In genomic region chr10:79920958-79921535, GRCm38 (mm10) we compare ENCODE assay signal across 8 mouse cellular contexts. TPM values are rescaled to one million over a fixed set of nuclear protein-coding genes. Genes with fewer than 3 reads are reported as not detected.
A peak's percentile ranks its signal among the peaks of the same experiment; 100 is the strongest.
DNase-seq lines count a peak whose midpoint lies in the region; ATAC-seq lines count a peak whose summit lies in the region.

Gene R3hdm4 (minus strand): TSS chr10:79921208.

- peaks cover 50% of the 10 kb centered on the region for H3K4me1 ChIP-seq in embryonic facial prominence, embryonic 13.5 days
- peaks cover 55% of the 10 kb centered on the region for H3K4me1 ChIP-seq in heart, embryonic 15.5 days (replicated peaks)
- H3K4me1 ChIP-seq in neural tube, embryonic 12.5 days = peaks cover 44% of the 10 kb centered on the region

- no peaks in the 10 kb centered on the region for H3K9me3 ChIP-seq in embryonic facial prominence, embryonic 13.5 days
- no peaks in the 10 kb centered on the region for H3K9me3 ChIP-seq in heart, embryonic 15.5 days (replicated peaks)
- H3K9me3 ChIP-seq in neural tube, embryonic 12.5 days = peaks cover 3% of the 10 kb centered on the region; the same call in 1 of the 2 replicates

- peak within 1 kb of the TSS; percentile 62 for H3K9ac ChIP-seq in embryonic facial prominence, embryonic 13.5 days
- peak within 1 kb of the TSS; percentile 23; the same call in 1 of the 2 replicates for H3K9ac ChIP-seq in heart, embryonic 15.5 days
- peak within 1 kb of the TSS; percentile 35; the same call in 1 of the 2 replicates for H3K9ac ChIP-seq in neural tube, embryonic 12.5 days

- WGBS in embryonic facial prominence, embryonic 13.5 days = 4% methylated on average over 41 of the region's 41 CpGs
- 5% methylated on average over 41 of the region's 41 CpGs for WGBS in heart, embryonic 15.5 days
- WGBS in neural tube, embryonic 12.5 days = 3% methylated on average over 41 of the region's 41 CpGs

- H3K4me3 ChIP-seq in embryonic facial prominence, embryonic 13.5 days = peak within 1 kb of the TSS; percentile 33
- peak within 1 kb of the TSS; percentile 38 for H3K4me3 ChIP-seq in heart, embryonic 15.5 days
- H3K4me3 ChIP-seq in neural tube, embryonic 12.5 days = peak within 1 kb of the TSS; percentile 22

- H3K4me2 ChIP-seq in embryonic facial prominence, embryonic 13.5 days = peak within 1 kb of the TSS; percentile 56
- peak within 1 kb of the TSS; percentile 63 for H3K4me2 ChIP-seq in heart, embryonic 15.5 days
- peak within 1 kb of the TSS; percentile 48 for H3K4me2 ChIP-seq in neural tube, embryonic 12.5 days (replicated peaks)

- peaks cover 73% of the 10 kb centered on the region for H3K27me3 ChIP-seq in embryonic facial prominence, embryonic 13.5 days
- H3K27me3 ChIP-seq in heart, embryonic 15.5 days = peaks cover 65% of the 10 kb centered on the region
- peaks cover 64% of the 10 kb centered on the region for H3K27me3 ChIP-seq in neural tube, embryonic 12.5 days (replicated peaks)

- DNase-seq in cerebellum, adult 9-10 months = peak; percentile 47
- DNase-seq in cerebellum, postnatal 4 days (ENCODE audit: low spot score in 2 of 2) = no peak
- DNase-seq in left cerebral cortex, postnatal 36 days (ENCODE audit: low spot score in 2 of 2) = peak in 1 of 2 experiments; percentile 34
- no peak for DNase-seq in spleen, adult 18-20 months

- intact Hi-C loops in left cerebral cortex, postnatal 36 days (cut with DNase I) = loop anchor here (5.0 kb wide), 1 partner anchor 39 kb away; no protein-coding TSS in a partner anchor

- ATAC-seq in CD4-positive, CD25-positive, alpha-beta regulatory T cell, adult 4 months = no peak
- ATAC-seq in embryonic facial prominence, embryonic 13.5 days (ENCODE audit: insufficient number of reproducible peaks, insufficient read depth, low FRiP score, low TSS enrichment, low read depth) = no peak; the same call in 1 of the 2 replicates
- ATAC-seq in heart, embryonic 15.5 days (replicated peaks; ENCODE audit: insufficient number of reproducible peaks, insufficient read depth, low FRiP score, low read depth) = no peak
- ATAC-seq in neural tube, embryonic 12.5 days (ENCODE audit: low FRiP score, low read depth) = no peak

- no peak within 1 kb of the TSS for H3K27ac ChIP-seq in embryonic facial prominence, embryonic 13.5 days
- no peak within 1 kb of the TSS for H3K27ac ChIP-seq in heart, embryonic 15.5 days
- no peak within 1 kb of the TSS for H3K27ac ChIP-seq in neural tube, embryonic 12.5 days

- H3K36me3 ChIP-seq in embryonic facial prominence, embryonic 13.5 days = no peaks in the 10 kb centered on the region
- no peaks in the 10 kb centered on the region for H3K36me3 ChIP-seq in heart, embryonic 15.5 days
- no peaks in the 10 kb centered on the region for H3K36me3 ChIP-seq in neural tube, embryonic 12.5 days

RNA-seq across cellular contexts. Expression of gene R3hdm4, which starts in this region (rescaled TPM):
- 100 to 1,000 TPM in 1 of 2 experiments, 10 to 100 TPM in 1; 93.5 to 104 TPM for polyA plus RNA-seq in CD4-positive, CD25-positive, alpha-beta regulatory T cell, adult 4 months (2017; shearing (Covaris generic))
- 190 and 206 TPM in 2 replicates for polyA plus RNA-seq in embryonic facial prominence, embryonic 13.5 days (2015; fragmentation: Nextera tagmentation; extraction: Ambion mirVana)
- 95.2 and 118 TPM in 2 replicates for polyA plus RNA-seq in heart, embryonic 15.5 days (2015; fragmentation: Nextera tagmentation; extraction: Ambion mirVana)
- total RNA-seq in left cerebral cortex, postnatal 36 days (2021) = 100 to 1,000 TPM; 349 to 368 TPM
- 185 and 186 TPM in 2 replicates for polyA plus RNA-seq in neural tube, embryonic 12.5 days (2016; fragmentation: Nextera tagmentation; extraction: Ambion mirVana)
